ENCODE assay signal across 7 mouse cellular contexts in genomic region chr12:101025379-101025778, GRCm38 (mm10). TPM values are rescaled to one million over a fixed set of nuclear protein-coding genes. Genes with fewer than 3 reads are reported as not detected.
DNase-seq lines count a peak whose midpoint lies in the region; ATAC-seq lines count a peak whose summit lies in the region.

No protein-coding gene starts in this region.

- H3K27me3 ChIP-seq in forebrain, embryonic 12.5 days: no peaks in the 10 kb centered on the region
- H3K27me3 ChIP-seq in liver, embryonic 15.5 days: no peaks in the 10 kb centered on the region
- H3K27me3 ChIP-seq in stomach, embryonic 16.5 days (ENCODE audit: control insufficient read depth, insufficient read depth, low read length): no peaks in the 10 kb centered on the region

- H3K36me3 ChIP-seq in forebrain, embryonic 12.5 days (replicated peaks): peaks cover 27% of the 10 kb centered on the region
- H3K36me3 ChIP-seq in liver, embryonic 15.5 days (replicated peaks): peaks cover 36% of the 10 kb centered on the region
- no peaks in the 10 kb centered on the region; the same call in 1 of the 2 replicates for H3K36me3 ChIP-seq in stomach, embryonic 16.5 days (ENCODE audit: control insufficient read depth, insufficient read depth, low read length)

- WGBS in forebrain, embryonic 12.5 days: 68% methylated on average over 7 of the region's 7 CpGs
- WGBS in liver, embryonic 15.5 days (ENCODE audit: insufficient replicate concordance): 10% methylated on average over 7 of the region's 7 CpGs
- WGBS in stomach, embryonic 16.5 days: 49% methylated on average over 7 of the region's 7 CpGs

- H3K27ac ChIP-seq in forebrain, embryonic 12.5 days: peak overlapping the region; percentile 46; the same call in 1 of the 2 replicates
- peak overlapping the region; percentile 95 for H3K27ac ChIP-seq in liver, embryonic 15.5 days (replicated peaks)
- H3K27ac ChIP-seq in stomach, embryonic 16.5 days (ENCODE audit: low read length): peak overlapping the region; percentile 73

- H3K9ac ChIP-seq in forebrain, embryonic 12.5 days: no peak overlapping the region; the same call in 1 of the 2 replicates
- peak overlapping the region; percentile 95 for H3K9ac ChIP-seq in liver, embryonic 15.5 days
- H3K9ac ChIP-seq in stomach, embryonic 16.5 days (ENCODE audit: low read length): peak overlapping the region; percentile 44

- peak overlapping the region; percentile 35 for H3K4me2 ChIP-seq in forebrain, embryonic 12.5 days
- H3K4me2 ChIP-seq in liver, embryonic 15.5 days: peak overlapping the region; percentile 98
- peak overlapping the region; percentile 86 for H3K4me2 ChIP-seq in stomach, embryonic 16.5 days (ENCODE audit: low read depth, low read length)

- H3K4me3 ChIP-seq in forebrain, embryonic 12.5 days (replicated peaks): no peak overlapping the region; the same call in 1 of the 2 replicates
- H3K4me3 ChIP-seq in liver, embryonic 15.5 days (replicated peaks): peak overlapping the region; percentile 89
- H3K4me3 ChIP-seq in stomach, embryonic 16.5 days (replicated peaks; ENCODE audit: low read length): no peak overlapping the region; the same call in 1 of the 2 replicates

- DNase-seq in spleen, adult 12 weeks (ENCODE audit: low spot score): peak; percentile 47
- DNase-seq in spleen, adult 18-20 months: no peak
- DNase-seq in frontal cortex, postnatal 36 days (ENCODE audit: low spot score in 2 of 2): no peak
- DNase-seq in ovary, postnatal 36 days (ENCODE audit: low spot score): no peak

- H3K9me3 ChIP-seq in forebrain, embryonic 12.5 days: no peaks in the 10 kb centered on the region
- H3K9me3 ChIP-seq in liver, embryonic 15.5 days (replicated peaks): no peaks in the 10 kb centered on the region
- H3K9me3 ChIP-seq in stomach, embryonic 16.5 days (replicated peaks; ENCODE audit: control insufficient read depth, low read length): no peaks in the 10 kb centered on the region

- peaks cover 58% of the 10 kb centered on the region for H3K4me1 ChIP-seq in forebrain, embryonic 12.5 days
- peaks cover 74% of the 10 kb centered on the region for H3K4me1 ChIP-seq in liver, embryonic 15.5 days (replicated peaks)
- H3K4me1 ChIP-seq in stomach, embryonic 16.5 days (ENCODE audit: control insufficient read depth, insufficient read depth, low read length): peaks cover 16% of the 10 kb centered on the region; the same call in 1 of the 2 replicates

- ATAC-seq in forebrain, embryonic 12.5 days (ENCODE audit: low FRiP score): no peak
- peak; percentile 75 for ATAC-seq in liver, embryonic 15.5 days (ENCODE audit: insufficient read depth)
- ATAC-seq in stomach, embryonic 16.5 days (ENCODE audit: insufficient read depth, low FRiP score): peak; percentile 72

RNA-seq across cellular contexts. Expression of gene Ccdc88c, which starts 3.5 kb away (rescaled TPM):
- 28.8 and 30.4 TPM in 2 replicates for polyA plus RNA-seq in forebrain, embryonic 12.5 days (2016; fragmentation: Nextera tagmentation; extraction: Ambion mirVana)
- 5.5 TPM in 2 replicates for polyA plus RNA-seq in liver, embryonic 15.5 days (2015; fragmentation: Nextera tagmentation; extraction: Ambion mirVana)
- polyA plus RNA-seq in stomach, embryonic 16.5 days (2015; fragmentation: Nextera tagmentation; extraction: Ambion mirVana): 8.3 and 11.1 TPM in 2 replicates

RNA-seq across cellular contexts. Expression of gene Ppp4r3a, which starts 58.1 kb away (rescaled TPM):
- 74.8 and 78.0 TPM in 2 replicates for polyA plus RNA-seq in forebrain, embryonic 12.5 days (2016; fragmentation: Nextera tagmentation; extraction: Ambion mirVana)
- polyA plus RNA-seq in liver, embryonic 15.5 days (2015; fragmentation: Nextera tagmentation; extraction: Ambion mirVana): 18.9 and 20.7 TPM in 2 replicates
- 21.7 and 28.2 TPM in 2 replicates for polyA plus RNA-seq in stomach, embryonic 16.5 days (2015; fragmentation: Nextera tagmentation; extraction: Ambion mirVana)

Comparison
In these comparisons a context has a peak if more than half of its experiments do, and no peak if none do; other contexts are left out.
1. H3K4me2 ChIP-seq: peak in every context shown above with its lines; median percentile 98 in liver, embryonic 15.5 days; 86 in stomach, embryonic 16.5 days; 35 in forebrain, embryonic 12.5 days.